Comparison of ENCODE assay signal across 27 mouse cellular contexts in the genomic region with DNA sequence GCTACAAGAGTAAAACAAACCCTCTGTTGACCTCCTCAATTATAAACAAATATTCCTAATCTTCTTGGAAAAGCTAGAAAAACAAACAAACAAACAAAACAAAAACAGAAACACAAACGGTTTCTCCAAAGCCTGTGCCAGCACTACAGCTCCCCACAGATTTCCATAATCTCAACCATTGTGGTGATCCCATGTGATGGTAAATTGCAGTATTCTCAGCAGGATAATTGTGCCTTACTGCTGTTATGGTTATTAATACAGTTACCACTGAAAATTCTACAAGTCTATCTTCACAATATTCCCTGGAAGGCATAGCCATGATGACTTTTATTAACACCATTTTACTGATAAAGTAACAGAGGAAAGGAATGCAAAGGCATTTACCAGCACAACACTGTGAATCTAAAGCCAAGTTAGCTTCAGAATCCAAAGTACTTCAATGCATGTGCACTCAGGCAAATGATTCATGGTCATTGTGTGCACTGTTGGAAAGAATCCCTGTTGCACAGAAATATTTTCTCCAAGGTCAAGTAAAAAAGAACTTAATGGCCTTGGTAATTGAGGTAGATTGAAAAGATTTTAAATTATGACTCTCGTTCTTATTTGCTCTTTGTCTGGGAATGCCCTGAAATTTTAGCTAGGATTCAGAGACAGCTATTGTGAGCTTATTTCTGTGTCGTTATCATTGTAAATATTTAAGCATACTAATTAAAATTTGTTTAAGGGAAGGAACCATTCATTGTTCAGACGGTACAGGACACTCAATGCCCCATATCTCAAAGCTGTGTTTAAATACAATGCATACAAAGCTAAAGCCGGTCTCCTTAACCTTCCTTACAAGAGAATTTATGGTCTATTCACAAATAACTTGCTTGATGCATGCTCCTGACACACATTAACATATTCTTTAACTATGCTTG.
DNase-seq lines count a peak whose midpoint lies in the region; ATAC-seq and TF ChIP-seq lines count a peak whose summit lies in the region.
"Had no signal": no experiment of that assay in that cellular context is flagged by ENCODE, and none has a peak within 500 bp of the region (broad histone marks: within the 10 kb centered on the region; RNA-seq: fewer than 3 reads in every experiment).

No protein-coding gene starts in this region.

- peak; percentile 67 for ATAC-seq in hindbrain, embryonic 11.5 days (ENCODE audit: low FRiP score)
- ATAC-seq: hindbrain, postnatal 0 days had no signal

- no peak overlapping the region for H3K27ac ChIP-seq in hindbrain, embryonic 11.5 days (ENCODE audit: low read depth, low read length)
- no peak overlapping the region for H3K27ac ChIP-seq in hindbrain, embryonic 10.5 days
- no peak overlapping the region for H3K27ac ChIP-seq in kidney, adult 2 months (ENCODE audit: insufficient read depth, low read depth, low read length)
- H3K27ac ChIP-seq: embryonic facial prominence, embryonic 12.5 days; heart, embryonic 15.5 days; hindbrain, postnatal 0 days; limb, embryonic 13.5 days; liver, embryonic 13.5 days; macrophage; neural tube, embryonic 13.5 days; stomach, embryonic 15.5 days had no signal

- no peaks in the 10 kb centered on the region for H3K9me3 ChIP-seq in hindbrain, embryonic 11.5 days (ENCODE audit: control insufficient read depth, low read length)
- H3K9me3 ChIP-seq in hindbrain, embryonic 10.5 days: no peaks in the 10 kb centered on the region
- H3K9me3 ChIP-seq: embryonic facial prominence, embryonic 12.5 days; G1E; heart, embryonic 15.5 days; limb, embryonic 13.5 days; liver, embryonic 13.5 days; neural tube, embryonic 13.5 days; stomach, embryonic 15.5 days had no signal

- H3K9ac ChIP-seq in hindbrain, embryonic 11.5 days (ENCODE audit: low read depth, low read length): no peak overlapping the region
- H3K9ac ChIP-seq: embryonic facial prominence, embryonic 12.5 days; heart, embryonic 15.5 days; limb, embryonic 13.5 days; liver, embryonic 13.5 days; neural tube, embryonic 13.5 days; stomach, embryonic 15.5 days had no signal

- no peak for TF ChIP-seq CTCF in kidney, adult 2 months (conservative IDR thresholded peaks at IDR 0.05; ENCODE audit: insufficient read depth, insufficient read length, low read depth, low read length)

- no peak for TF ChIP-seq POLR2A in kidney, adult 2 months (IDR thresholded peaks at IDR 0.05; ENCODE audit: low read depth, low read length)

- no peaks in the 10 kb centered on the region for H3K36me3 ChIP-seq in hindbrain, embryonic 11.5 days (ENCODE audit: control insufficient read depth, insufficient read depth, low read length)
- H3K36me3 ChIP-seq in hindbrain, embryonic 10.5 days: no peaks in the 10 kb centered on the region
- H3K36me3 ChIP-seq in kidney, adult 2 months (ENCODE audit: control insufficient read depth, insufficient read depth, low read length): no peaks in the 10 kb centered on the region
- H3K36me3 ChIP-seq: embryonic facial prominence, embryonic 12.5 days; G1E; heart, embryonic 15.5 days; limb, embryonic 13.5 days; liver, embryonic 13.5 days; neural tube, embryonic 13.5 days; stomach, embryonic 15.5 days had no signal

- no peaks in the 10 kb centered on the region for H3K4me1 ChIP-seq in hindbrain, embryonic 11.5 days (replicated peaks; ENCODE audit: control insufficient read depth, insufficient read depth, low read length)
- 0 out of 2 replicates have a peak, but pooled peaks cover 8% of the 10 kb centered on the region for H3K4me1 ChIP-seq in hindbrain, embryonic 10.5 days (replicated peaks)
- H3K4me1 ChIP-seq in kidney, adult 2 months (ENCODE audit: control insufficient read depth, insufficient read depth, low read length): no peaks in the 10 kb centered on the region
- H3K4me1 ChIP-seq: embryonic facial prominence, embryonic 12.5 days; heart, embryonic 15.5 days; limb, embryonic 13.5 days; liver, embryonic 13.5 days; stomach, embryonic 15.5 days had no signal

- 53% methylated on average over 5 of the region's 5 CpGs for WGBS in hindbrain, embryonic 11.5 days
- WGBS in hindbrain, embryonic 10.5 days: 56% methylated on average over 5 of the region's 5 CpGs
- 57% methylated on average over 5 of the region's 5 CpGs for WGBS in kidney, adult 2 months

- no peak overlapping the region for H3K4me2 ChIP-seq in hindbrain, embryonic 11.5 days (replicated peaks; ENCODE audit: low read depth, low read length)
- H3K4me2 ChIP-seq: embryonic facial prominence, embryonic 12.5 days; heart, embryonic 15.5 days; limb, embryonic 13.5 days; liver, embryonic 13.5 days; neural tube, embryonic 13.5 days; stomach, embryonic 15.5 days had no signal

- no peak overlapping the region for H3K4me3 ChIP-seq in hindbrain, embryonic 11.5 days (ENCODE audit: low read depth, low read length)
- no peak overlapping the region for H3K4me3 ChIP-seq in hindbrain, embryonic 10.5 days
- no peak overlapping the region for H3K4me3 ChIP-seq in kidney, adult 2 months (ENCODE audit: insufficient read depth, low read depth, low read length)
- H3K4me3 ChIP-seq: embryonic facial prominence, embryonic 12.5 days; heart, embryonic 15.5 days; limb, embryonic 13.5 days; liver, embryonic 13.5 days; neural tube, embryonic 13.5 days; stomach, embryonic 15.5 days had no signal

- H3K27me3 ChIP-seq in hindbrain, embryonic 11.5 days (ENCODE audit: control insufficient read depth, insufficient read depth, low read length): no peaks in the 10 kb centered on the region
- no peaks in the 10 kb centered on the region for H3K27me3 ChIP-seq in hindbrain, embryonic 10.5 days (ENCODE audit: insufficient read depth, poor library complexity, severe bottlenecking)
- H3K27me3 ChIP-seq in kidney, adult 2 months (replicated peaks; ENCODE audit: control insufficient read depth, insufficient read depth, low read length): no peaks in the 10 kb centered on the region
- H3K27me3 ChIP-seq: embryonic facial prominence, embryonic 12.5 days; heart, embryonic 15.5 days; limb, embryonic 13.5 days; liver, embryonic 13.5 days; neural tube, embryonic 13.5 days; stomach, embryonic 15.5 days had no signal

- DNase-seq in adrenal gland, adult 2 months: peak; percentile 6
- DNase-seq in adrenal gland, postnatal 10 days: no peak
- peak; percentile 10 for DNase-seq in hindbrain, embryonic 11.5 days (ENCODE audit: low spot score)
- DNase-seq in hindbrain, embryonic 10.5 days (ENCODE audit: low spot score): no peak
- DNase-seq in Muller cell, postnatal 12 days (ENCODE audit: inconsistent ontology term): peak; percentile 81
- peak; percentile 31 for DNase-seq in embryo, embryonic 11 days
- no peak for DNase-seq in heart, adult 18-20 months
- no peak for DNase-seq in kidney, adult 2 months
- DNase-seq: adrenal gland, postnatal 14 days; cerebellum, adult 18-20 months; cerebellum, postnatal 25 days; gastrocnemius, postnatal 14 days; heart, postnatal 4 days; kidney, adult 11 months; kidney, postnatal 10 days; layer of hippocampus, postnatal 36 days; liver, embryonic 13.5 days; thymus, adult 18-20 months; thymus, postnatal 4 days had no signal

Comparison
In these comparisons a context has a peak if more than half of its experiments do, and no peak if none do; other contexts are left out.
1. DNase-seq: peak in adrenal gland, adult 2 months (single experiment), hindbrain, embryonic 11.5 days (single experiment), Muller cell, postnatal 12 days (single experiment) and embryo, embryonic 11 days (single experiment); none in adrenal gland, postnatal 10 days (single experiment), hindbrain, embryonic 10.5 days (single experiment), heart, adult 18-20 months (0 of 2) and kidney, adult 2 months (single experiment).